Mouse (Mus musculus) Patski (cell line): ENCODE data around the gene Tbx4. TPM values are rescaled to one million over a fixed set of nuclear protein-coding genes. Genes with fewer than 3 reads are reported as not detected.

Experiments used
- ATAC-seq: fragments of 100-300 bp; one replicate; pipeline ENCODE4 v1.8.0; 2021
- CTCF ChIA-PET: fragments of 350-600 bp; sonication (Branson Sonifier 250); formaldehyde crosslinking; loops from one replicate; lab custom pipeline; 2022; ENCODE audit warnings: inconsistent platforms; lab: Charles Lee
- POLR2A ChIA-PET: fragments of 350-600 bp; sonication (Branson Sonifier 250); formaldehyde crosslinking; loops from one replicate; lab custom pipeline; 2022; ENCODE audit warnings: antibody characterized with exemption, inconsistent platforms; lab: Charles Lee
- DNase-seq: peaks from one replicate; pipeline ENCODE4 v3.0.0-alpha.2; 2011; ENCODE audit warnings: low read depth, low spot score
- H3K27me3 ChIP-seq: fragments of 371-371 bp; one replicate; pipeline ENCODE4 v1.5.1; 2021
- CTCF ChIP-seq: fragments of 100-300 bp; IDR thresholded peaks from one replicate; pipeline ENCODE4 v1.5.1; 2021
- in situ Hi-C: fragments of 300-500 bp; cut with MboI; formaldehyde crosslinking; loops from 3 replicates; pipeline ENCODE4 v1.11.1; 2018; ENCODE audit warnings: low pct_unique_long_range_greater_than_20kb, mixed read lengths
- polyA plus RNA-seq: library from polyadenylated mRNA; unstranded; gene quantifications from one replicate; pipeline ENCODE4 v1.2.3, GENCODE M21; 2021

Gene Tbx4
- polyA plus RNA-seq, 1 experiment from 2014 or later, result not detected

- no peaks in the 10 kb centered on the region for H3K27me3 ChIP-seq
- DNase-seq, result no peak
Measured at GRCm38 (mm10) chr11:85841211-85841681, 45.0 kb upstream of the Tbx4 start.

GRCm38 (mm10) chr11:85841980-85842379 lies 44.2 kb upstream of the Tbx4 start:
- no peak for TF ChIP-seq CTCF
- ATAC-seq, result no peak
- H3K27me3 ChIP-seq, result no peaks in the 10 kb centered on the region
- ChIA-PET POLR2A (no interaction called here), CTCF (interaction anchor here (1.0 to 1.4 kb wide), 3 partner anchors 129 to 324 kb away, joined by 3 to 5 read pairs (median 4); no protein-coding TSS in a partner anchor)
- in situ Hi-C loops, result no loop called here
- DNase-seq, result no peak

More at GRCm38 (mm10) chr11:85841211-85841681, 45.0 kb upstream of the Tbx4 start:
- POLR2A ChIA-PET, result no interaction called here
- no peak for ATAC-seq
- CTCF ChIA-PET, result interaction anchor here (0.9 to 1.1 kb wide), 2 partner anchors 19 to 321 kb away, joined by 3 to 4 read pairs; no protein-coding TSS in a partner anchor
- in situ Hi-C loops, result no loop called here
- TF ChIP-seq CTCF, result no peak

- POLR2A ChIA-PET, result interaction anchor here (0.7 kb wide), 1 partner anchor 333 kb away, joined by 4 read pairs; no protein-coding TSS in a partner anchor
- in situ Hi-C loops, result no loop called here
- CTCF ChIA-PET, result interaction anchor here (1.0 to 1.4 kb wide), 3 partner anchors 128 to 325 kb away, joined by 3 to 5 read pairs (median 3); no protein-coding TSS in a partner anchor
- ATAC-seq (no peak), DNase-seq (no peak)
- TF ChIP-seq CTCF, result no peak
- no peaks in the 10 kb centered on the region for H3K27me3 ChIP-seq
Measured at GRCm38 (mm10) chr11:85842596-85843346, 43.5 kb upstream of the Tbx4 start.

GRCm38 (mm10) chr11:85843347-85843692 lies 42.9 kb upstream of the Tbx4 start:
- TF ChIP-seq CTCF, result no peak
- H3K27me3 ChIP-seq, result no peaks in the 10 kb centered on the region
- ChIA-PET CTCF (interaction anchor here (1.1 to 1.4 kb wide), 2 partner anchors 323 to 325 kb away, joined by 3 to 5 read pairs; no protein-coding TSS in a partner anchor), POLR2A (interaction anchor here (0.6 kb wide), 1 partner anchor 111 kb away, joined by 3 read pairs; no protein-coding TSS in a partner anchor)
- ATAC-seq (no peak), DNase-seq (no peak)
- in situ Hi-C loops, result no loop called here

- no peaks in the 10 kb centered on the region for H3K27me3 ChIP-seq
- CTCF ChIA-PET, result interaction anchor here (0.8 to 1.4 kb wide), 9 partner anchors 16 to 514 kb away, joined by 3 to 7 read pairs (median 3); no protein-coding TSS in a partner anchor
- ATAC-seq (peak; percentile 64), DNase-seq (no peak)
- POLR2A ChIA-PET, result interaction anchor here (0.6 kb wide), 1 partner anchor 341 kb away, joined by 3 read pairs; no protein-coding TSS in a partner anchor
- no peak for TF ChIP-seq CTCF
- in situ Hi-C loops, result no loop called here
Measured at GRCm38 (mm10) chr11:85844144-85844965, 41.9 kb upstream of the Tbx4 start.

GRCm38 (mm10) chr11:85844971-85845370 lies 41.3 kb upstream of the Tbx4 start:
- TF ChIP-seq CTCF, result no peak
- CTCF ChIA-PET, result interaction anchor here (0.8 to 1.4 kb wide), 8 partner anchors 15 to 514 kb away, joined by 3 to 7 read pairs (median 3); no protein-coding TSS in a partner anchor
- ATAC-seq, result peak; percentile 18

GRCm38 (mm10) chr11:85845921-85846320 lies 40.3 kb upstream of the Tbx4 start:
- ChIA-PET CTCF (interaction anchor here (1.2 to 1.4 kb wide), 2 partner anchors 145 to 221 kb away, joined by 3 to 4 read pairs; no protein-coding TSS in a partner anchor), POLR2A (interaction anchor here (1.1 kb wide), 1 partner anchor 11 kb away, joined by 3 read pairs; no protein-coding TSS in a partner anchor)
- ATAC-seq (no peak), DNase-seq (no peak)
- H3K27me3 ChIP-seq, result no peaks in the 10 kb centered on the region
- in situ Hi-C loops, result loop anchor here (5.0 kb wide), 3 partner anchors 126 to 326 kb away; no protein-coding TSS in a partner anchor
- no peak for TF ChIP-seq CTCF

More at GRCm38 (mm10) chr11:85844971-85845370, 41.3 kb upstream of the Tbx4 start:
- no peaks in the 10 kb centered on the region for H3K27me3 ChIP-seq
- DNase-seq, result no peak
- in situ Hi-C loops, result loop anchor here (5.0 kb wide), 3 partner anchors 127 to 327 kb away; no protein-coding TSS in a partner anchor
- POLR2A ChIA-PET, result interaction anchor here (0.6 to 1.1 kb wide), 2 partner anchors 10 to 340 kb away, joined by 3 read pairs; no protein-coding TSS in a partner anchor

GRCm38 (mm10) chr11:85846509-85846908 lies 39.7 kb upstream of the Tbx4 start:
- CTCF ChIA-PET, result interaction anchor here (1.0 kb wide), 1 partner anchor 125 kb away, joined by 3 read pairs; no protein-coding TSS in a partner anchor
- TF ChIP-seq CTCF, result no peak
- DNase-seq (no peak), ATAC-seq (no peak)
- no peaks in the 10 kb centered on the region for H3K27me3 ChIP-seq
- POLR2A ChIA-PET, result no interaction called here
- in situ Hi-C loops, result loop anchor here (5.0 kb wide), 3 partner anchors 126 to 326 kb away; no protein-coding TSS in a partner anchor

- in situ Hi-C loops, result loop anchor here (5.0 kb wide), 3 partner anchors 123 to 323 kb away; no protein-coding TSS in a partner anchor
- H3K27me3 ChIP-seq, result no peaks in the 10 kb centered on the region
- ChIA-PET CTCF (interaction anchor here (0.7 kb wide), 1 partner anchor 141 kb away, joined by 3 read pairs; no protein-coding TSS in a partner anchor), POLR2A (no interaction called here)
- ATAC-seq (peak; percentile 69), DNase-seq (no peak)
- TF ChIP-seq CTCF, result no peak
Measured at GRCm38 (mm10) chr11:85849037-85849436, 37.2 kb upstream of the Tbx4 start.
